17 mouse cellular contexts compared by ENCODE assay signal in genomic region chr3:100925176-100925575, GRCm38 (mm10). TPM values are rescaled to one million over a fixed set of nuclear protein-coding genes. Genes with fewer than 3 reads are reported as not detected.
A peak's percentile ranks its signal among the peaks of the same experiment; 100 is the strongest.
DNase-seq lines count a peak whose midpoint lies in the region; ATAC-seq and TF ChIP-seq lines count a peak whose summit lies in the region.
"Had no signal": no experiment of that assay in that cellular context is flagged by ENCODE, and none has a peak within 500 bp of the region (broad histone marks: within the 10 kb centered on the region; RNA-seq: fewer than 3 reads in every experiment).

No protein-coding gene starts in this region.

- 52% methylated on average over 16 of the region's 16 CpGs for WGBS in lung, embryonic 15.5 days
- WGBS in limb, embryonic 11.5 days: 61% methylated on average over 16 of the region's 16 CpGs

- H3K36me3 ChIP-seq in lung, embryonic 15.5 days: peaks cover 10% of the 10 kb centered on the region; the same call in 1 of the 2 replicates
- H3K36me3 ChIP-seq in limb, embryonic 11.5 days (ENCODE audit: control insufficient read depth, insufficient read depth, low read length): no peaks in the 10 kb centered on the region

- ATAC-seq in lung, embryonic 15.5 days (ENCODE audit: borderline replicate concordance, extremely low read depth, low FRiP score, low TSS enrichment): no peak
- ATAC-seq in limb, embryonic 11.5 days (ENCODE audit: insufficient number of reproducible peaks, low FRiP score, low TSS enrichment, low read depth): no peak
- ATAC-seq: forebrain, embryonic 15.5 days; liver, embryonic 12.5 days had no signal

- DNase-seq in gastrocnemius, adult 2 months: no peak
- DNase-seq in gastrocnemius, adult 8-10 months (ENCODE audit: low spot score in 2 of 2): no peak
- DNase-seq in lung, postnatal 25 days (ENCODE audit: low spot score): no peak
- DNase-seq in forelimb bud, embryonic 11.5 days (ENCODE audit: low read depth, low spot score): peak; percentile 56
- peak; percentile 40 for DNase-seq in limb, embryonic 11.5 days (ENCODE audit: low spot score)
- DNase-seq in gastrocnemius, postnatal 25 days: no peak
- DNase-seq in urinary bladder, adult 18-20 months (ENCODE audit: low spot score in 2 of 2): no peak
- DNase-seq: B cell, adult 2 months; cerebellum, adult 11 months; gastrocnemius, postnatal 36 days; thymus, adult 18-20 months had no signal

- H3K4me1 ChIP-seq in lung, embryonic 15.5 days: peaks cover 21% of the 10 kb centered on the region
- peaks cover 8% of the 10 kb centered on the region; the same call in 1 of the 2 replicates for H3K4me1 ChIP-seq in limb, embryonic 11.5 days (ENCODE audit: control insufficient read depth, insufficient read depth, low read length)

- H3K4me2 ChIP-seq in lung, embryonic 15.5 days: peak overlapping the region; percentile 5; the same call in 1 of the 2 replicates
- no peak overlapping the region for H3K4me2 ChIP-seq in limb, embryonic 11.5 days (ENCODE audit: low read depth, severe bottlenecking)
- H3K4me2 ChIP-seq: forebrain, embryonic 15.5 days; kidney, embryonic 15.5 days; liver, embryonic 12.5 days had no signal

- TF ChIP-seq CTCF in gastrocnemius, adult 2 months (IDR thresholded peaks at IDR 0.05): no peak

- H3K27ac ChIP-seq in gastrocnemius, adult 2 months: peak overlapping the region; percentile 24; the same call in 1 of the 2 replicates
- H3K27ac ChIP-seq in lung, embryonic 15.5 days: no peak overlapping the region
- H3K27ac ChIP-seq in limb, embryonic 11.5 days (replicated peaks; ENCODE audit: low read depth, low read length): no peak overlapping the region
- H3K27ac ChIP-seq: forebrain, embryonic 15.5 days; kidney, embryonic 15.5 days; left cerebral cortex, adult 2 months; liver, embryonic 12.5 days; neural tube, embryonic 13.5 days had no signal

- H3K27me3 ChIP-seq in lung, embryonic 15.5 days: no peaks in the 10 kb centered on the region
- H3K27me3 ChIP-seq in limb, embryonic 11.5 days (ENCODE audit: control insufficient read depth, insufficient read depth, low read length): no peaks in the 10 kb centered on the region
- H3K27me3 ChIP-seq: forebrain, embryonic 15.5 days; kidney, embryonic 15.5 days; liver, embryonic 12.5 days; neural tube, embryonic 13.5 days had no signal

- H3K9ac ChIP-seq in lung, embryonic 15.5 days: no peak overlapping the region
- H3K9ac ChIP-seq in limb, embryonic 11.5 days (ENCODE audit: low read length): no peak overlapping the region
- H3K9ac ChIP-seq: forebrain, embryonic 15.5 days; kidney, embryonic 15.5 days; liver, embryonic 12.5 days had no signal

- H3K4me3 ChIP-seq in gastrocnemius, adult 2 months: peak overlapping the region; percentile 23
- no peak overlapping the region for H3K4me3 ChIP-seq in lung, embryonic 15.5 days
- no peak overlapping the region for H3K4me3 ChIP-seq in limb, embryonic 11.5 days (ENCODE audit: low read depth, low read length)
- H3K4me3 ChIP-seq: forebrain, embryonic 15.5 days; kidney, embryonic 15.5 days; left cerebral cortex, adult 2 months; liver, embryonic 12.5 days; neural tube, embryonic 13.5 days had no signal

- intact Hi-C loops in gastrocnemius, adult 2 months (cut with DNase I): loop anchor here (10.0 kb wide), 2 partner anchors 230 to 680 kb away; partner anchors contain the start of gene Atp1a1

- no peaks in the 10 kb centered on the region for H3K9me3 ChIP-seq in lung, embryonic 15.5 days
- no peaks in the 10 kb centered on the region for H3K9me3 ChIP-seq in limb, embryonic 11.5 days (ENCODE audit: control insufficient read depth, low read length)
- H3K9me3 ChIP-seq: forebrain, embryonic 15.5 days; kidney, embryonic 15.5 days; liver, embryonic 12.5 days; neural tube, embryonic 13.5 days had no signal

RNA-seq across cellular contexts. Expression of gene Trim45, which starts 3.2 kb away (rescaled TPM):
- total RNA-seq in gastrocnemius, adult 2 months (2021): 1 to 10 TPM; 4.7 to 7.8 TPM
- total RNA-seq in gastrocnemius, adult 8-10 months (2022): 1 to 10 TPM; 4.5 to 6.4 (median 5.7) TPM
- polyA plus RNA-seq in lung, embryonic 15.5 days (2015; fragmentation: Nextera tagmentation; extraction: Ambion mirVana): 4.8 and 5.5 TPM in 2 replicates
- 3.2 and 7.6 TPM in 2 replicates for polyA plus RNA-seq in limb, embryonic 11.5 days (2014; fragmentation: Nextera tagmentation; extraction: Ambion mirVana)
- 1 to 10 TPM; 3.9 to 6.0 TPM for total RNA-seq in gastrocnemius, postnatal 25 days (2021)

RNA-seq across cellular contexts. Expression of gene Ttf2, which starts 44.3 kb away (rescaled TPM):
- 1 to 10 TPM; 2.5 to 3.1 TPM for total RNA-seq in gastrocnemius, adult 2 months (2021)
- 1 to 10 TPM; 2.9 to 4.4 (median 3.3) TPM for total RNA-seq in gastrocnemius, adult 8-10 months (2022)
- polyA plus RNA-seq in lung, embryonic 15.5 days (2015; fragmentation: Nextera tagmentation; extraction: Ambion mirVana): 20.8 and 21.2 TPM in 2 replicates
- 27.2 and 29.2 TPM in 2 replicates for polyA plus RNA-seq in limb, embryonic 11.5 days (2014; fragmentation: Nextera tagmentation; extraction: Ambion mirVana)
- 1 to 10 TPM; 3.8 to 4.8 TPM for total RNA-seq in gastrocnemius, postnatal 25 days (2021)

Comparison
In these comparisons a context has a peak if more than half of its experiments do, and no peak if none do; other contexts are left out.
1. DNase-seq: peak in forelimb bud, embryonic 11.5 days (single experiment) and limb, embryonic 11.5 days (single experiment); none in gastrocnemius, adult 2 months (single experiment), gastrocnemius, adult 8-10 months (0 of 2), lung, postnatal 25 days (single experiment), gastrocnemius, postnatal 25 days (single experiment) and urinary bladder, adult 18-20 months (0 of 2).